Mouse (Mus musculus) ES-CJ7 (cell line): ENCODE data around the gene Gys2.

Experiments used
- DNase-seq: peaks from one replicate; pipeline ENCODE4 v3.0.0; 2011; ENCODE audit warnings: low read depth, low spot score

The Gys2 gene

DNA sequence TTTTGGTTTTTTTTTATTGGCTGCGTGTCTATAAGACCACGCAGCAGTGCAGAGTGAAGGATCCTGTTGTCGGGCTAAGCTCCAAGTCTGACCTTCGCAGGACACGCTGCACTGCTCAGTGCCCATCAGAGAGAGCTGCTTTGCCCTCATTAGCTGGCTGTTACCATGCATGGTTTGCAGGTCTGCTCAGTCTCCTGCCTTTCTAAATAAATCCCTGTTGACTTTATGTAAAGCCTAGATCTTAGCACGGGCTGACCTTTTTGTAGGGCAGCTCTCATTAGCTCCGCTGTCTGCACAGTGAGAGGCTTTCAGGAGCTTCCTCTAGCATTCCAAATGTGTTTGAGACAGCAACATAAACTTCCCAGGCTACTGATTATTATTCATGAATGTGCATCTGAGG, 14.9 kb downstream of the Gys2 start:
- DNase-seq, result no peak

DNA sequence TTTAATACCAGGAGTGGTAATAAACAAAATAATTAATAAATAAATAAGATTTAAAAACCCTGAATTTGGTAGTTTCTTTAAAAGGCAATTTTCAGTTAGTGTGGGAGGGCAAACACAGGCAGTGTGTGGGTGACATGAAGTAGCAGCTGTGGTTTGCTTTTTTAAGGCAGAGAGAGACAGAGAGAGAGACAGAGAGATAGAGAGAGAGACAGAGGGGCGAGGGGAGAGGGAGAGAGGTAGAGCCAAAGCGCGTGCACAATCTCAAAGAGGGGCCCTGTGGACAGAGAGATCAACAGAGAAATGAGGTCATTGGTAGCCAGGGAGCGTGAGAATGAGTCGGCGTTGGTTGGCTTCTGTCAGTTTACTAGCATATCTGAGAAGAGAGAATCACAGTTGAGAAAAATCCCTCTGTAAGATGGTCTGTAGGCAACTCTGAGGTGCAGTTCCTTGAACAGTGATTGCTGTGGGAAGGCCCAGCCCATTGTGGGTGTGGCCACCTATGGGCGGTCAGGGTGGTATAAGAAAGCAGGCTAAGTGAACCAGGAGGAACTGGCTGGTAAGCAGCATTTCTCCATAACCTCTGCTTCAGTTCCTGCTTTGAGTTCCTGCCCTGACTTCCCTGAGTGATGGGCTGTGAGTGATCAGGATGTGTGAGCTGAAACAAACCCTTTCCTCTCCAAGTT, 17.5 kb downstream of the Gys2 start:
- DNase-seq, result peak; percentile 63

DNA sequence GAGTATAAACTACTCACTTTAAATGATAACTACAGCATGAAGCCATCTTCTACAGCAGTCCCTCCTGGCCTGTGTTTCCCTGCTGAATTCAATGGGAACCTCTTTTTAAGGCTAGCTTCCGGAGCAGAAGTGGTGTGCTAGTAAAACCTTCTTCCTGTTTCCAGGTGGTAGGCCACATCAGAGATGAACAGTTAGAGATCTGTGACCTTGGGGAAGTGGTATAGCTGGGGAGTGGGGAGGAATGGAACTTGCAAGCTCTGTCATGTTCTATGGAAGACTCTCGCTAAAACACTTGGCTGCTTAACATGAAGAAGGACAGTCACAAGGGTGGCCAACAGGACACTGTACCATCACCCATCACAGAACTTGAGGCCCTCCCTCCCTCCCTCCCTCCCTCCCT, 19.6 kb downstream of the Gys2 start:
- DNase-seq, result no peak

DNA sequence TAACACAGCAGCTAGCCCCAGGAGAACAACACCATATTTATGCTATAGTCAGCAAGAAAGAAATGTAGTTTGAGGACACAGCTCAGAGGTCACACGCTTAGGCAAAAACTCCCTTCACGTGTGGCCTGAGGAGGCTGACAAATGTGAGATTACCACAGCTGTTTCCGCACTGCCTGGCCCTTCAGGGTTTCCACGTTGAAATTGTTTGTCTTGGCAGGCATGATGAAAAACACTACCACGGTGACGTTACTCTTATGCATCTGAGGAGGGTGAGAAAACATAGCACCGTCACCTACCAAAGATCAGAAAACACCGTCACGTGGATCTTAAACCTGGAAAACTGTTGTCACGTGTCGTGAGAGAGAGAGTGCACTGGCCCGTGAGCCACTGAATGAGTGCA, 21.5 kb downstream of the Gys2 start:
- no peak for DNase-seq

DNA sequence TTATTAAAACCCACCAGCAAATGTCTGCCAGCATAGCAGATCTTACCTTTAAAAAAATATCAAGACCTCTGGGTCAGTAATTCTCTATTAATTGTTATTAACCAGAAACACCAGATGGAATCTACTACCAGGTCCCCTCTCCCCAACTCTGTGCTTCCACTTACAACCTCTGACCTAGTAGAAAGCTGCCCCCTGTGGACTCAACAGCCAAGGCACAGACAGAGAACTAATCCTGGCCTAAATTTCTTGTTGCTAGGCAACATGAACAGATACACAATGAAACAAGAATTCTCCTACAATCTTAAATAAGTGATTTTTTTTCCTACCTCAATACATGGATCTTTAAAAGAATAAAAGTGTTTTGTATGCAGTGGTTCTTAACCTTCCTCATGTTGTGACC, 43.8 kb downstream of the Gys2 start:
- DNase-seq, result no peak

DNA sequence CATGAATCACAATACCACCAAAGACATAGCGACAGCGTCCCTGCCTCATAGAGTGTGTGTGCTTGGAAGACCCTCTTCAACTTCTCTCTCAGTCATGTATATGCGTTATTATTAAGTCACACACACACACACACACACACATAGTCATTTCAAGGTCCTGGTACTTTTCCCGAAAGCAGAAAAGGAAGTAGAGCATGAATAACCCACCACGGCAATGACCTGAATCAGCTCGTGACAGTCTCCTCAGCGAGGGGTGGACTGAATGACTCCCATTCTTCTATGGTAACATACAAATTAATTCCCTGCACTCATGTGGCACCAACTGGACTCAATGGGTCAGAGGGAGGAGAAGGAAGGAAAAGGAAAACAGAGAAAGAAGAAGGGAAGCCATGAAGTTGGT, 47.9 kb downstream of the Gys2 start:
- DNase-seq, result no peak

DNA sequence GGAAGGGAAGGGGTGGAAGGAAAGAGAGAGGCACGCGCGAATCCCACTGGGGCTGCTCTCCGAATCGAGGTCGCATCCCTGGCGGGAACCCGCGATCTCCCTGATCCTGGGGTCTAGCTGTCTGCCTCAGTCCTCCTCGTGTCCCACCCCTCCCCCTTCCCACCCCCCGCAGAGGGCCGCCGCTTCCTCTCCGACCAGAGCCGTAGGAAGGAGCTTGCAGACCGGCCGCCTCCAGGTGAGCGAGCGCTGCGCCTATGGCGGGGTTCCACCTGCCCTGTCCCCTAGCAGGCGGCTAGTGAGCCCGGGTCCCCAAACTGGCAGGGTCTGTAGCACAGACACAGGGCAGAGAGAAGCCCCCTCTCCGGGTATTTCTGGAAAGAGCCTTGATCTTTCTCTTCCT, 58.3 kb downstream of the Gys2 start:
- DNase-seq, result peak; percentile 48

DNA sequence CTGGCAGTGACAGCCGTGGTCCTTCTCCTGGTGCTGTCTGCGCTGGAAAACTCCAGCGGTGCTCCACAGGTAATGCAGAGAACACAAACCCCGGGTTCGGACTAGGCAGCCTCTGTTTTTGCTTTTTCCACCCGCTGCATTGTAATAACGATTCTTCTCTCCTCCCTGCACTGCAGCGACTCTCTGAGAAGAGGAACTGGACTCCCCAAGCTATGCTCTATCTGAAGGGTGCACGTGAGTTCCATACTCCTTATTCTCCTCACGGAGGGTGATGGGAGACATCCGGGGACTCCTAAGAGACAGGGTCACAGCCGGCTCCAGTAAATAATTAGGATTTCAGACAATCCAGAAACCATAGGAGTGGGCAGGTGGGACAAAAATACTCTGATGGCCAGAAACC, 59.1 kb downstream of the Gys2 start:
- DNase-seq, result no peak

DNA sequence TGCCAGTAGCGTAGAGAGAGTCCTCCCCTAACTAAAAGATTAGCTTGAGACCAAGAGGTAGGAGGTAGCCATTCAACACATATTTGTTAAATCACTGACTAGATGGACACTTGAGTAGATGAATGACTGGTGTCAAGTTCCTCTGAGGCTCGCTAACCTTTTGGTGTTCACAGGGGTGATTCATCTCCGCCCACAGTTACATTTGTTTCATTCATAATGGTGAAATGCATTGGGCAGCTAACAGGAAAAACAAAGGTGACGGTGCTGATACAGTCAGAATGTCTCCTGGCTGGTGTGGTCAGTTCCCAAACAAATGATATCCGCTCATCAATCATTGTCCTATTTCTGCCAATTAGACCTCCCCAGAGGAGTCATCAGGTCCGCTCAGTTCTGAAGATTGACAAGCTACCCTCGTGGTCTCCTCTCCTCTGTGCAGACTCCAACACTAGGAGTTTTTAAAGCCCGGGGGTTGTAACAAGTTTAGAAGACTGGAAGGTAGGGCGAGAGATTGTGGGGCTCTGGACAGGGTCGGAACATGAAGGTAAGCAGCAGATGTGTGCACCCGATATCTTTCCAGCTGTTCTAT, 59.9 kb downstream of the Gys2 start, which contains the start of gene Spx:
Gene Spx, plus strand, starts transcription at position 536 of the 586 bp plus-strand sequence.
- DNase-seq, result no peak

DNA sequence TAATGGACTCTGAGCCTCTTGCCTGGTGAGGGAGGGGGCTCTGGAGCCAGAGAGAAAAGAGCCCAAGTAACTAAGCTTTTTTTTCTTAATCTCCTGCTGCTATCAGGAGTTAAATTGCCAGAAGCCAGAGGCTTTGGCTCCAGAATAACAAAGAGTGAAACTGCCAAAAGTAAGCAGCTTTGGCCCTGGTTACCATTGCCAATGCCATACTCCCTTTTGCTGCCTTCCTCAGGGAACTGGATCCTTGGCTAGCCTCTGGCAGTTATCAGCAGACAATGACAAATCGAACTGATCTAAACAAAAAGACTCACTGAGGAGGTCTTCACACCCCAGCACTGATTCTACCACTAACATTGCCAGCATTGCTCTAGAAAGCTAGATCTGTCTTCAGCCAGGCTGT, 61.8 kb downstream of the Gys2 start:
- DNase-seq, result no peak

DNA sequence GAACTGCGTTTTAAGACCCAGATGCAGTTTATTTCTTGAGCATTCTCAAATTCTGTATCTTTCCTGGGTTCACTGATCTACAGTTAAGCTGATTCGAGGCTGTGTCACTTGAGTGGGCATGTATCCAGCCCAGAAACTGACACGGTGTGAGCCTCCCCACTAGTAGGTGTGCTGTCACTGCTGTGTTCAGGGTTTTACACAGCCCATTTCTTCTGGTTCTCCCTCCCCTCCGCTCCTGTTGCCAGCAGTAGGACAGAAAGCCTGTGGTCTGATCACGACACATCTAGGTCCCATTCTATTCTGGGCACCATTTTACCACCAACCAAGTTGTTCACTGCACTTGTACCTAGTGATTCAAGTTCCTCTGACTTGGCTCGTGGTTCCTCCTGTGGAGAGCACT, 77.2 kb downstream of the Gys2 start:
- no peak for DNase-seq

DNA sequence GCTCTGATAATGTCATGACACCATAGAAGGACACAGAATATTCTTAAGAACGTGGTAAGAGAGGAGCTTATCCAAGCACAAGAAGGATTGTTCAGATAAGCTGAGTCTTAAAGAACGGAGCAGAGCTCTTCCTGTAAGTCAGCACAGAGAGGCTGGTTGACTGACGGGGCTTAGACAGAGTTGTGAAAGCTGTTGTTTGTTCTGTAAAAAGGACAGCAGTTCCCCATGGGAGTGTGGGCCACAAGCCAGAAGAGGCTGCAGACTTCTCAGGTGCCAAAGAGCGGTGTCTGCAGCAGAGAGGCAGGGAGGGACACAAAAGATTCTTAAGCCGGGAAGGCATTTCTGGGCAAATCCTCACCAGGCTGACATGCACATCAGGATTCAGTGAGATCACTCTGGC, 78.2 kb downstream of the Gys2 start:
- no peak for DNase-seq

DNA sequence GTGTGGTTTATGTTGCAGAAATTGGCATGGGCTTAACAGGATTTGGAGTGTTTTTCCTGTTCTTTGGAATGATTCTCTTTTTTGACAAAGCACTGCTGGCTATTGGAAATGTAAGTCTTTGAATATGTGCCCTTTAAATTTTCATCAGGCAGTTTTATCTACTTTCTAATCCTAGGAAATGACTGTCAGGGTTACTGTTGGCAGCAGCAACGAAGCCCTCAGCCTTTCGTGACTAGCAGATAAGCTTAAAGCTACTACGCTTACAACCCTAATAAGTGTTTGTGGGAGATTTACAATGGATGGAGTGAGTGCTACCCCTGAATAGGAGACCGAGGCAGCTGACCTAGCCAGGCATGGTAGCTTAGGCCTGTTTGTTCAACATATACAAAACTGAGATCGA, 80.6 kb downstream of the Gys2 start:
- DNase-seq, result no peak

DNA sequence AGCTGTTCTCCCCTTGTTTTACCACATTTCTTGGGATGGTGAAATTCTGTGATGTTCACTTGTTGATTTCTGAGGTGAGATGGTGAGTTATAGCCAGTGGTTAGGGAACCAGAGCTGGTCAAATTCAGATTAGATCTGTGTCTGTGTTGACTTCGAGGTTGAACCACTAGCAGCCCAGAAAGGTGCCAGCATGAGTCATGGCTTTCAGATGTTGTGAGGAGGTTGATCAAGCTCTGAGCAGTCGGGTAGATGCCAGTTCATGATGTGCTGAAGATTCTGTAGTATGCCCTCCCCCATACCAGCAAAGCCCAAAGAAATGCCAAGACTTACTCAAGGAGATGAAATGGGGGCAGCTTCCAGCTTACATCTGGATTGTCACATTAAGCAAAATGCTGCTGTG, 83.8 kb downstream of the Gys2 start:
- no peak for DNase-seq

DNA sequence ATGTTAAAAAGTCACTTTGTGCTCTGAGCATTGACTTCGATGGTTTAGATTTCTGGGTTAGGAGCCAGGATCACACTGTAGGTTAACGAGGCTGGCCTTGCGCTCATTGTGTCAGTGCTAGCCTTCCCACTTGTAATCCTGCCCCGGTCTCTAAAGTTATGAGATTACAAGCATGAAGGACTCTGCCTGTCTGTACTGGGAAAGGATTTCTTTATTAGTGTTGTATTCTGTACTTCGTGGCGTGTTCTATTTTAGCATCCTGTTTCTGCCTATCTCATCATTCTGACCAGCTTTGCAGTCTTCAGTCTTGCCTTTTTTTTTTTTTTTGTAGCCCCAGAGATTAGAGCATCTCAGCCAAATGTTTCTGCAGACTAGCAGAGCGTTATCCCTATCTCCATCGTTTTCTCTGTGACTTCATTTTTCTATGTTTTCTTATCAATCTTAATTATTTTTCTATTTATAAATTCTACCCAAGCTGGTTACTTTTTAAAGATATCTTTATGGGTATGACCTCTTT, 85.1 kb downstream of the Gys2 start:
- no peak for DNase-seq

DNA sequence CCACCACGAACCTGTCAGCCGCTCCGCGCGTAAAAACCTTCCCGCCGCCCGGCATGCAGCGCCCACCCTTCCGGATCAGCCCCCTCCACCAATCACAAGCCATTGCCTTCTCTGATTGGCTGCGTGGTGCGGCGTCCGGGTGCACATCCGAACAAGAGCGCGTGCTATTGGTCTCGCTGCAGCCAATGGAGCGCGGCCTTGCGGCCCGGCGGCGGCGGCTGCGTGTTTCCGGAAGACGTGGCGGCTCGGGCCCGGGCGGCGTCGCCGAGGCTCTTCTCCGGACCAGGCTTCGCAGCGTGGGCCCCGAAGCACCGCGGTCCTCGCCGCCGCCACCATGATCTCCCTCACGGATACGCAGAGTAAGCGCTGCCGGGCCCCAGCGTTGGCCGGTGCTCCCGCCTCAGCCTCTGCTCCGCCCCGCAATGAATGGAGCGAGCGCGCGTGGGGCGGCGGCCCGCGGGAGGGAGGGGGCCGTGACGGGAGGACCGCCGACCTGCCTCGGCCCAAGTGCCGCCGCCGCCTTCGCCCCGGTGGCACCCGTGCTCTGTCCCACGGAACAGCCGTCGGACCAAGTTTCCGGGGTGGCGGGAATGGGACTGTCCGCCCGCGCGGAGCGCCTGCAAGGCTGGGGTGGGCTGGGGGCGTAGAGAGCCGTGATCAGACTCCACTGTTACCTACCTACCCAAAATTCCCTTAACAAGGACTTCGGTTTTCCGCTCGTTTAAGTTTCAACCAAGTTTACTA, 85.7 kb downstream of the Gys2 start, which contains the start of the genes Recql and Golt1b:
Gene Recql, minus strand, starts transcription at position 77 of the 744 bp plus-strand sequence.
Gene Golt1b, plus strand, starts transcription at position 211 of the 744 bp plus-strand sequence.
- DNase-seq, result peak; percentile 98

DNA sequence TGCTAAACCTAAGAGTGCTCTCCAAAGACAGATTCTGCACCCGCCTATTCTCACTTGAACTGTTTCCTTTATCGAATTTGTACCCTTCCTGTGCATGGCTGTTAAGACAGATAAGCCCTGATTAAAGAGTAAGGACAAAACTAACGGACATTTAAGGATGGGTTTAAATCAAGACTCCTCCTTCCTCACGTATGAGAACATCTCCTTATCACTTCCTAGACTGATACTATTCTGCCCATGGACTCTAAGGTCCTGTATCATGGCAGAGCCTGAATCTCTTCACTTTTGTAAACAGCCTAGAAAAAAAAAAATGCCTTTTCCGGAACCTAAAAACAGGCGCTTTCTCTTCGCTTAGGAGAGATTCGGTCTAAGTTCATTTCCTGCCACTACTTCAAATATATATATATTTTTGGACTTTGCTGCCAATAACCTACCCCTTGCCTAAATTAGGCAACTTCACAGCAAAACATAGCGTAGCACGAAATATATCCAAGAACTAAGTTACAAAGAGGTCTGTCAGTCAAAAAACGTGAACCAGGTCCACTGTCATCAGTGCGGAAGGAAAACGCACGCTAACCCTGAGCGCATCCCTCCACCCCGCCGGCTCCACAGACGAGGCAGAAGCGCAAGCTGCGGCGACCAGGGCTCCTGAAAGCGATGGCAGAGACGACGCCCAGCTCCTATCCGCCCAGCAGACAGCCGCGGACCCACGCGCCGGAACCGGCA, 86.5 kb downstream of the Gys2 start:
- DNase-seq, result no peak

DNA sequence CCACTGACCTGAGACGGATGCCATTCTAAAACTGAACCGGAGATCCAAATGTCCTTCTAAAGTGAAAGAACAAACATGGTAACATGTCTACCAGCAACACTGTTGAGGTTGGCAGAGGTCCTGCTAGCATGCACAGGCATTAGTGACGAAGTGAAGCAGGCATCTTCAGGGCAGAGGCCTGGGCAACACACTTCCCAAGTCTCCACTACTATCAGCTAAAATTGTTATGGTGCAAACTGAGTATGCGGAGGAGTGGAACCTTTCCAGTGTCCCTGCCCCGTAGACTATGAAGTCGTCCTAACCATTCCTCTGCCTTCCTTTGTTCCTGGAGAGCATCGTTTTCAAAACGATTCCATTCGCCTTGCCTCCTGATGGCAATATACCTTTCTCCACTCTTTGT, 88.4 kb downstream of the Gys2 start:
- no peak for DNase-seq

DNA sequence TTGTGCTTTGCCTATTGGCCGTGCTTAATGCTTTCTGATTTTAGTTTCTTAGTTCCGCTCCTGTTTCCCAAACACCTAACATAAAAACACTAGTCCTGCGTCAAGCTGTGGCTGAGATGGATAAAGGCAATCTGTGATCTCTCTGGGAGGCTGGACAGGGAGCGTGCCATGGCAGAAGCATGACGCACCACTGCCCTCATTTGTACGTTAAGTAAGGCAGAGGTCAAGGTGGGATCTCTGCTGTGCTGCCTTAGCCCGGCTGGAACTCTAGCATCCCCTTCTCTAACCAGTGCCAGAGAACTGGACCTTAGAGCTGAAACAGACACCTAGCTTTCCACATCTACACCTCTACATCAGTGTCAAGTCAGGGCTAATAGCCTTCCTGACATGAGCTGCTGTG, 91.3 kb downstream of the Gys2 start:
- DNase-seq, result no peak

DNA sequence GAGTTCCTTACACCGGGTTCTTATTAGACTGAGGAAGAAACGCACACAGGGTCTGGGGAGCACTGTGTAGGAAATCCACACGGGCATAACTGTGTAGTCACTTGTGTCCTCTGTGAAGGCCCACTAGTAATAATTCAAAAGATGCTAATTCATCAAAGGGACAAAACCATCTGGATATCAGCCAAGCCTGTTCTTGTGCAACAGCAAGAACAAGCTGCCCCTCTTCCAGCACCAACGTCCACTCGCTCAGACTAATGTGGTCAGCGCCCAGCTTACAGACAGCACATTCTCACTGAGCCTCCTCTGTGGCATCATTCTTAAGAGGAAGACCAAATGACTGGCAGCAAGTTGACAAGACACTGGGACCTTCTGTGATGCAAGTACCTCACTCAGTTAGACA, 92.9 kb downstream of the Gys2 start:
- DNase-seq, result no peak

DNA sequence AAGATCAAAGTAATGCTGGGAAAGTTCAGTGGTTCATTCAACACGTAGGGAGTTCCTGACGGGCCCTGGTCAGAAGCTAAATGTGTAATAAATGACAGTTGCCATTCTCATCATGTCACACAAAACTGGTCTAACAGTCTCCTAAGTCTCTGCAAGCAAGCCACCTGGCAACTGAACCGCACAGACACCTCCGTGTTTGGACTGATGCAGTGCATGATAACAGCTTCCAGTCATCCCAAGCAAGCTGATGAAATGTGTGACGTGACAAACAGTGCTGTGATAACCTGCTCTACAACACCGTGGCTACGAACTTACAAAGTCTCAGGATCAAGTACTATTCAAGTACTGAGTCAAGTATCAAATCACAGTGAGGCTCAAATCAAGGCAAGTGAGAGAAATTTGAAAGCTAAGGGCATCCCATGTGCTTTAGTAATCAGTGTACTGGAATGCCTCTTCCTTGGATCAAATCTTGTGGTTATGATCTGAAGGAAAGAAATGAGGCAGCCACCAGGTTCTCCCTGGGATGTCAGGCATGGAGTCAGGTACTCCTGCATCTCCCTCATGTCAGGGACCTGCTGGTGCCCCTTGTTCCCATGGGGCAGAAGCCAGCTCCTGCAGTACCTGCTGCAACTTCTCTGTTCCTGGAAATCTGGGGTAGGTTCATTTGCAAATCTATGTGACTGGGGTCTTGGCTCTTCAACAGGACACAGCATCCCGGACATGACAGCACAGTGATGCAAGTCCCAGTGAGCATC, 94.2 kb downstream of the Gys2 start:
- peak; percentile 11 for DNase-seq
